Mouse (Mus musculus) heart, adult 8-10 months (tissue): ENCODE data around the gene E030018B13Rik. TPM values are rescaled to one million over a fixed set of nuclear protein-coding genes. Genes with fewer than 3 reads are reported as not detected.

Experiments used
- DNase-seq: peaks from one replicate; pipeline ENCODE4 v3.0.0; 2022; ENCODE audit warnings: low spot score
- total RNA-seq, 4 experiments: library from RNA; stranded (reverse); gene quantifications; 2 replicates each; pipeline ENCODE4 v1.2.4; 2022

E030018B13Rik gene
- total RNA-seq, 4 experiments from 2014 or later = not detected

DNA sequence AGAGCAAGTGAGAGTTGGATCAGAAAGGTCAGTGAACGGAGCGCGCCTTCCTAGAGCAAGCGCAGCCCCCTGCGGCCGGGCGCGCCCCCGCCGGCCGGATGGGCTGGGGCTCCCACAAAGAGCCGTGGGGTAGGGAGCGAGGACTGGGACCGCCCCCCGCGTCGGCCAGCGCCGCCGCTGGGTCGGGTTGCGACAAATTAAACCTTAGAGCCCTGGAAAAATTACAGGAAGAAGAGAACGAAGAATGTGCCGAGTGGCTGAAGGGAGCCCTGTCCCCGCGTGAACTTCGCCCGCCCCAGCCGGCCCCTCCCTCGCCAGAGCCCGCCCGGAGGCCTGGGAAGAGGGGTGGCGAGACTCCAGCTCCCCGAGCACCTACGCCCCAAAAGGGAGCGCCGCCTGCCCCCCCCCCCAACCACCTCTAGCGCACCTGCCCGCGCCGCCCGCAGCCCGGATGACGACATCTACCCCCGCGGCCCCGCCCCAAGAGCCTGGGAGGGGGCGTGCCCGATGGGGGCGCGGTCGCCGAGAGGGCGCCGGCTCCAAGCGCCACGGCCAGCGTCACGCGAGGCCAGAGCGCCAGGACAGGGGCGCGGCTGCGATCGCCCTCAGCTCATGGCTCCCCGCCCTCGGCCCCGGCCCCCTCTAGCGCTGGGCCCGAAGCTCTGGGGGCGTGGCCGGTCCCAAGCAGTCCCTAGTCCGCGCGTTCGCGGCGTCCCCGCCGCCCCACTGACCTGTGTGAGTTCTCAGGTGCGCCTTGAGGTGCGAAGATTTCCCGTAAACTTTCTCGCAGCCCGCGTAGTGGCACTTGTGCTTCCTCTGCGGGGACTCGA lies 20.8 kb downstream of the E030018B13Rik start:
- peak; percentile 83 for DNase-seq

DNA sequence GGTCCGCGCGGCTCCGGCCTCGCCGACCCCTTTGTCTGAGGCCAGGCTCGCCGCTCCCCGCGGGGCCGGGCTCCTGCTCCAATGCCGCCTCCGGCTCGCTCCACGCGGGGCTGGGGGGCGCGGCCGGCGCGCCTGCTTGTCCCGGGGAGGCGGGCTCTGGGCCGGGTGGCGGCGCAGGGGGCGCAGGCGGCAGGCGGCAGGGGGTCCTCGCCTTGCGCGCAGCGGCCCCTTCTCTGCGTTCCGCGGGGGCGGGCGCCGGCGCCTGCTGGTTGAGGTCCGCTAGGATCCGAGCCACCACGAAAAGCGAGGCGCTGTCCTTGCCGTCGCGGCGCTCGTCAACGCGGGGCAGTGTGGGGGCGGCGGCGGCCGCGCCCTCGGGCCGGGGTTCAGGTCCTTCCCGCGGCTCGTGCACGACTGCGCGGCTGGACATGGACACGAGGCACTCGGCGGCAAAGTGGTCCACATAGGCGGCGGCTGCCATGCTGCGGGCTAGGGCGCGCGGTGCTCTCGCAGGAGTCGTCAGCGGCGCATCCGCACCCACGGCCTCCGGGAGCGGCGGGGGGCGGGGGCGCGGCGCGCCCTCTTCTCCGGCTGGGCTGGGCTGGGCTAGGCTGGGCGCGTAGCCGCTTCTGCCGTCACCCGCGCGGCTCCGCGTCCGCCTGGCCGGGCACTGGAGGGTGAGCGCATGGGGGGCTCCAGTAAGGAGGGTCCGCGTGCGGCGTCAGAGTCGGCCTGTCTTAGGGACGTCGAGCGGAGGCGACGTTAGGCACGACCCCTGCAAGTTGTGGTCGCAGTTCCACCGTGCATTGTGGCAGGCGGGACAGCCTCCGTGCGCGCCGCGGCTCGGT lies 21.6 kb downstream of the E030018B13Rik start:
- DNase-seq = peak; percentile 50

GRCm38 (mm10) chr7:63938914-63939396 lies 22.3 kb downstream of the E030018B13Rik start, which contains the start of gene Klf13:
Klf13 (minus strand) TSS chr7:63938915.
- DNase-seq = peak; percentile 98

DNA sequence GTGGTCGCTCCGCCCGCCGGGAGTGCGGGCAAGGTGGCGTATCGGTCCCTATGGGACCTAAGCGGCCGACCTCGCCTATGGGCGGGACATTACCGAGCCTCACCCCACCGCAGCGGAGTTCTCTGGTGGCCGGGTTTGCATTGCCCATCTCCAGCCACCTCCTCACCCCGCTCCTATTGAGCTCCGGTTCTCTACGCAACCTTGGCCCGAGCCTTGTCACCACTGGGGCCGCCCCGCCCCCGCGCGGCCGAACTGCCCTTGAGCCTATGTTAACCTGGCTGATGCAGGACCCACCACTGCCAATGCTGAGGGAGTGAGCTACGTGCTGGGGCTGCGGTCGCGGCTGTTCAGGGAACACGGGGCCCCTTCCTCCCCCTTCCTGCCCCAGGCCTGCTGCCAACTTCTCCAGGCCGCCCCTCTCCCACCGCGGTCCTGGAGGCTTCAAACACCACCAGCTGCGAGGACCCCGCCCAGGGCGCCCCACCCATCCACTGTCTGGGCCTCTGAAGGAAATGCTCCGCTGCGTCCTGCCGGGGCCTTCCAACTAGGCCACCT lies 22.8 kb downstream of the E030018B13Rik start:
- peak; percentile 83 for DNase-seq

GRCm38 (mm10) chr7:63940321-63940720 lies 23.7 kb downstream of the E030018B13Rik start:
- no peak for DNase-seq

GRCm38 (mm10) chr7:63941050-63941449 lies 24.4 kb downstream of the E030018B13Rik start:
- DNase-seq = no peak

DNA sequence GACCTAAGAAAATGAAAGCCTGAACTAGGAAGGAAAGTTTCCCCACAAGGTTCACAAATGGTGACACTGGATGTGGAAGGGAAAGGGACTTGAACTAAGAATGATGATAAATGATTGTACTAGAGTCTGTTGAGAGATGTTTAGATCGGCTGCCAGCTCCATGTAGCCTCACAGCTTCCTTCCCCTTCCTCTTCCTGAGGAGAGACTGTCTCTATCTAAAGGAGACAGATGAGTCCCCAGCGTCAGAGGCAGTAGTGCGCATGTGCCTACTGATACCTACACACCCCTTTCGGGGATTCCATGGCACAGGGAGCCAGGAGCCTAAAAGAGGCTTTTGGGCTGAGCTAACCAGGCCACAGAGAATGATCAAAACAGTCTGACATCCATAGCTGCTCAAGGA lies 24.8 kb downstream of the E030018B13Rik start:
- DNase-seq = no peak

DNA sequence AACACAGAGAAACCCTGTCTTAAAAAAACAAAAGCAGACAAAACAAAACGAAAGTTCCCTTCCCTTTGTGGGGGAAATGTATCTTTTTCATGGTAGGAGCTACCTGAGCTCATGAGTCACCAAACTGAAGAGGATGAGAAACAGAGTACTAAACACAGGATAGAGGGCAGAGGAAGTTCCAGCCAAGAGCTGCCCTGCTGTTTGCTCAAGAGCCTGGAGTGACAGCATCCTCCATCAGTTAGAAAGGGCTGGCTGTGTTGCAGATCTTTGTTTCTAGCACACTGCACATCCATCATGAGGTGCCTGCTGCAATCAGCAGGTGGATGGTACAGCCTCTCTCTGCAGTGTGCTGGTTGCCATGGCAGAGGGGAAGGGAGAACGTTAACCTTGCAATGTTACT lies 27.3 kb downstream of the E030018B13Rik start:
- DNase-seq = no peak

DNA sequence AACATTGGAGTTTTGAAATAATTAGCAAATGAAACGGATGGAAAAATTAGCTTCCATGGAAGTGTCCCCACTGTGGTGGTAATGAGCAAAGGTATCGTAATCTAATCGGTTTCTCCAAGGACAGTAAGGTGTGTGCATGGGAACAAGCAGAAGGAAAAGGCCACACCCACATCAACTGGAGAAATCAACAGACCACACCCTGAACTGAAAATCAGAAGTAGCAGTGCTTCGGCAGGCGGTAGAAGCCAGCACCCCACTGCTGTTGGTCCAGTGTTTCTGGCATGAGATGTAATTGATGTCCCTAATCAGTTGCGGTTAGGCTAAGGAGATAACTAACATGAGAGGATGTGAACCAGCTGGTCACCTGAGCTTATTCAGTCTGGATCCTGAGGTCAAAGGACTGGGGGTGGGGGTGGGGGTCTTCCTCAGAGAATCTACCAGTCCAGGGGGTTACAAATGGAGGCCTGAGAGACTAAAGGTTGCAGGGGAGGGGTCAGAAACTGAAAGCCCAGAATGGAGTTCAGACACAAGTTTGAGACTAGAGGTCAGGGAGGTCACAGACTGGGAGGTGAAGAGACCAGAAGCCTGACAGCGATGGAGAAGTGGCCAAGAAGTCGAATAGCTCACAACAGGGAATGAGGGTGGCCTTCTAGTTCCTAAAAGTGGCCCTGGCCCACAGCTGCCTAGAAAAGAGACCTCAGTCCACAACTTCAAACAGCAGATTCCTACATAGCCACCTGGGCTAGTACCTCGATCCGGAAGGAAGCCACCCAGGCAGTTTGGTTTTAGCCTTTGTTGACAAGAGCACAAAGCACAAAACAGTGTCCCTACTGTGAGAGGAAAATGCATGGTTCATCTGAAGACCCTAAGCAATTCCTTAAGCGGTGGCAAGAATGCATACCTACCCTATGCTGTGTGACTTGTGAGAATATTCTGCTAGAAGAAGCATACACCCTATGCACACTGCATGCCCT lies 31.1 kb downstream of the E030018B13Rik start:
- DNase-seq = no peak

DNA sequence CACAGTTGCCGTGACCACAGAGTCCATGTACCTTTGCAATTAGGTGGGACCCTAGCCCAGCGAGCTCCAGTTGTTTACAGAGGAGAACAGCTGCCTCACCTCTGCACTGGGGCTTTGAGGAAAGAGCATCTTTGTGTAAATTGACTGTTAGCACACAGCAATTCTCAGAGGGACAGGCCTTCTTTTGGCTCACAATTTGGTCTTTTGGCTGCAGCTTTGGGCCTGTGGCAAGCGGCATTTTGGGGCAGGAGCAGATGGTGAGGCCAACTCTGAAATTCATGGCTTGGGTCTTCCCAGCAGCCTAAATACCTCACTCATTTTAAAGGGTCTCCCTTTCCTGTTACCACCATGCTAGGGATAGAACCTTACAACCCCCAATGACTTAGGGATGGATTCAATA lies 32.5 kb downstream of the E030018B13Rik start:
- DNase-seq = no peak

- no peak for DNase-seq
Observed at GRCm38 (mm10) chr7:63950931-63951607, 34.4 kb downstream of the E030018B13Rik start.

- no peak for DNase-seq
Observed at GRCm38 (mm10) chr7:63952077-63952898, 35.6 kb downstream of the E030018B13Rik start.

GRCm38 (mm10) chr7:63955440-63955839 lies 38.8 kb downstream of the E030018B13Rik start:
- no peak for DNase-seq

DNA sequence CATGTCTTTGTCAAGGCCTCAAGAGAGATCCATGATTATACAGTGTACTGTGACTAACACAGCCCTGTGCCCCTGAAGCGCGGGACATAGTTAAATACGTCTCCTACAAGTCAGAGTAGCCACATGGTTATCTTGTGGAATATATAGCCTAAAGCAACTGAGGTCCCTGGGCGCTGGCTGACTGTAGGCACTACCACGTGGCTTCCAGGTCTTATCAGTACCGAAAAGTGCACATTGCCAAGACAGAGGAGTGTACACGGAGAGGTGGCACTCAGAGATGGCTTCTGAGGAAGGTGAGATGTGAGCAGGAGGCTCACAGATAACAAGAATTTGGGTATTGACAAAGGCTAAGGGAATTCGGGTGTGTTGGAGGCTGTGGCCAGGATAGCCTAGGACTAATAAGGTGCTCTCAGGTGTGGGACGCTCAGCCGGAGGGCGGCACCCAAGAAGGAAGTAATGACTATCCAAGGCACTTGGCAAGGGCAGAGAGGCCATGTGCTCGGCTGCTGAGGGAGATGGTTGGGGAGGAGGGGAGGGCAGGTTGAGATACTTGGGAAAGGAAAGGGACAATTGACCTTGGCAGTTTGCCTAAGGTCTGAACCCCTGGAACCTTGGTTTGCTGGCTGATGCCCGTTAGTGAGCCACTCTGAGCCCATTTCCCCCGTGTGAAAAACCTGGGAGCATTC lies 39.6 kb downstream of the E030018B13Rik start:
- DNase-seq = no peak

- no peak for DNase-seq
Observed at GRCm38 (mm10) chr7:63956981-63957713, 40.5 kb downstream of the E030018B13Rik start.

DNA sequence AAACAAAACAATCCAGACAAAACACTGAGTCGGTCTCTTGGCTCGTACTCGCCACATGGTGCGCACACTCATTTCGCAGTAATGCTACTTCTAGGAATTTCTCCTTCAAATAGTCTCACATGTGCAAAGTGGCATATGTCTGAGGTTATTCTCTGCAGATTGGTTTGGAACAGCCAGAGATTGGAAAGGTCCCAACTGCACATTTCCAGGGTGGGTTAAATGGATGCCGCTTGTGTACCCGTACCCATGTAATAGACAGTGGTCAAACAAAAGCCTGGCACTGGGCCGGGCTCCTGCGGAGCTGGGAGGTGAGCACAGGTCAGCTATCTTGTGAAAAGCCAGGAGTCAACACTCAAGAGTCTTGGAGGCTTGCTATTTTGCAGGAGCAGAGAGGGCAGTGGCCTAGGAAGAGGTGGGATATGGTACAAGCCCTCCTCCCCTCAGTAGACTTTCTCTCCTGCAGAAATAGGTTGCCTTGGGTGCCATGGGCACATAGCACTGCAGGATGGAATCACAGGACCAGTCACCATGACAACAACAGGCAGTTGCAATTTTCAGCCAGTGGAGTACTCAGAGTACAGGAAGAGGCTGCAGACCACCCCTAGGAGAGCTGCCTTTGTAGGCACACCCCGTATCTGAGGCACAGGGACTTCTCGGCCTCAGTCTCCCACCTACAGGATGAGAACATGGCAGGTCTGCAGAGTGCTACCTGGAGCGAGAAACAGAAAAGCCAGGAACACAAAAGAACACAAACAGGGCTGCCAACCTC lies 41.4 kb downstream of the E030018B13Rik start:
- no peak for DNase-seq

- no peak for DNase-seq
Observed at GRCm38 (mm10) chr7:63963632-63964031, 47.0 kb downstream of the E030018B13Rik start.
